Comparison of ENCODE assay signal across 14 mouse cellular contexts in genomic region chr8:79173606-79174005, GRCm38 (mm10).
DNase-seq lines count a peak whose midpoint lies in the region; ATAC-seq and TF ChIP-seq lines count a peak whose summit lies in the region.
"Had no signal": no experiment of that assay in that cellular context is flagged by ENCODE, and none has a peak within 500 bp of the region (broad histone marks: within the 10 kb centered on the region; RNA-seq: fewer than 3 reads in every experiment).

No protein-coding gene starts in this region.

- no peak overlapping the region for H3K27ac ChIP-seq in forebrain, embryonic 13.5 days
- no peak overlapping the region for H3K27ac ChIP-seq in forebrain, embryonic 12.5 days
- no peak overlapping the region for H3K27ac ChIP-seq in lung, embryonic 14.5 days (ENCODE audit: low read depth)
- H3K27ac ChIP-seq in hindbrain, embryonic 12.5 days, result no peak overlapping the region
- no peak overlapping the region for H3K27ac ChIP-seq in midbrain, embryonic 16.5 days (ENCODE audit: low read length)
- H3K27ac ChIP-seq: limb, embryonic 10.5 days; liver, embryonic 14.5 days had no signal

- 83% methylated on average over 4 of the region's 4 CpGs for WGBS in forebrain, embryonic 13.5 days
- 72% methylated on average over 4 of the region's 4 CpGs for WGBS in forebrain, embryonic 12.5 days
- 50% methylated on average over 4 of the region's 4 CpGs for WGBS in lung, embryonic 14.5 days
- 67% methylated on average over 4 of the region's 4 CpGs for WGBS in hindbrain, embryonic 12.5 days
- 64% methylated on average over 4 of the region's 4 CpGs for WGBS in midbrain, embryonic 16.5 days

- no peak for DNase-seq in lung, embryonic 14.5 days
- no peak for DNase-seq in lung, postnatal 10 days
- no peak for DNase-seq in right cerebral cortex, postnatal 36 days (ENCODE audit: low spot score in 2 of 2)
- DNase-seq: gastrocnemius, postnatal 36 days; kidney, postnatal 14 days; right cerebral cortex, postnatal 14 days; thymus, postnatal 14 days had no signal

- peaks cover 13% of the 10 kb centered on the region for H3K4me1 ChIP-seq in forebrain, embryonic 13.5 days
- peaks cover 15% of the 10 kb centered on the region for H3K4me1 ChIP-seq in forebrain, embryonic 12.5 days
- peaks cover 3% of the 10 kb centered on the region; the same call in 1 of the 2 replicates for H3K4me1 ChIP-seq in lung, embryonic 14.5 days (ENCODE audit: insufficient read depth)
- H3K4me1 ChIP-seq in hindbrain, embryonic 12.5 days, result peaks cover 14% of the 10 kb centered on the region
- H3K4me1 ChIP-seq in midbrain, embryonic 16.5 days (ENCODE audit: control insufficient read depth, insufficient read depth, low read length), result no peaks in the 10 kb centered on the region; the same call in 1 of the 2 replicates

- no peak for TF ChIP-seq CTCF in lung, embryonic 14.5 days (IDR thresholded peaks at IDR 0.05; ENCODE audit: low read depth)

- H3K27me3 ChIP-seq in forebrain, embryonic 13.5 days, result no peaks in the 10 kb centered on the region
- H3K27me3 ChIP-seq in forebrain, embryonic 12.5 days, result no peaks in the 10 kb centered on the region
- no peaks in the 10 kb centered on the region for H3K27me3 ChIP-seq in lung, embryonic 14.5 days (ENCODE audit: insufficient read depth, low read length)
- no peaks in the 10 kb centered on the region for H3K27me3 ChIP-seq in hindbrain, embryonic 12.5 days
- no peaks in the 10 kb centered on the region for H3K27me3 ChIP-seq in midbrain, embryonic 16.5 days (ENCODE audit: control insufficient read depth, insufficient read depth, low read depth, low read length)
- H3K27me3 ChIP-seq: megakaryocyte, embryonic 14.5 days had no signal

- no peak overlapping the region for H3K4me2 ChIP-seq in forebrain, embryonic 13.5 days
- H3K4me2 ChIP-seq in forebrain, embryonic 12.5 days, result no peak overlapping the region
- H3K4me2 ChIP-seq in lung, embryonic 14.5 days, result no peak overlapping the region
- no peak overlapping the region for H3K4me2 ChIP-seq in hindbrain, embryonic 12.5 days (replicated peaks)
- H3K4me2 ChIP-seq in midbrain, embryonic 16.5 days (ENCODE audit: low read length), result no peak overlapping the region

- no peak overlapping the region for H3K9ac ChIP-seq in forebrain, embryonic 13.5 days
- H3K9ac ChIP-seq in forebrain, embryonic 12.5 days, result no peak overlapping the region
- no peak overlapping the region for H3K9ac ChIP-seq in lung, embryonic 14.5 days
- no peak overlapping the region for H3K9ac ChIP-seq in hindbrain, embryonic 12.5 days
- no peak overlapping the region for H3K9ac ChIP-seq in midbrain, embryonic 16.5 days (ENCODE audit: low read depth, low read length)
- H3K9ac ChIP-seq: liver, embryonic 14.5 days had no signal

- no peaks in the 10 kb centered on the region for H3K9me3 ChIP-seq in forebrain, embryonic 13.5 days (replicated peaks)
- H3K9me3 ChIP-seq in forebrain, embryonic 12.5 days, result no peaks in the 10 kb centered on the region
- no peaks in the 10 kb centered on the region for H3K9me3 ChIP-seq in lung, embryonic 14.5 days (ENCODE audit: low read depth, low read length)
- H3K9me3 ChIP-seq in hindbrain, embryonic 12.5 days (replicated peaks), result no peaks in the 10 kb centered on the region
- no peaks in the 10 kb centered on the region for H3K9me3 ChIP-seq in midbrain, embryonic 16.5 days (replicated peaks; ENCODE audit: control insufficient read depth, low read length, poor library complexity, severe bottlenecking)
- H3K9me3 ChIP-seq: limb, embryonic 10.5 days; megakaryocyte, embryonic 14.5 days had no signal

- peaks cover 15% of the 10 kb centered on the region for H3K36me3 ChIP-seq in forebrain, embryonic 13.5 days (ENCODE audit: poor library complexity, severe bottlenecking)
- peaks cover 15% of the 10 kb centered on the region for H3K36me3 ChIP-seq in forebrain, embryonic 12.5 days (replicated peaks)
- H3K36me3 ChIP-seq in lung, embryonic 14.5 days (ENCODE audit: insufficient read depth), result peaks cover 11% of the 10 kb centered on the region; the same call in 1 of the 2 replicates
- H3K36me3 ChIP-seq in hindbrain, embryonic 12.5 days, result peaks cover 15% of the 10 kb centered on the region
- 0 out of 2 replicates have a peak, but pooled peaks cover 5% of the 10 kb centered on the region for H3K36me3 ChIP-seq in midbrain, embryonic 16.5 days (ENCODE audit: control insufficient read depth, insufficient read depth, low read length)

- peak; percentile 50 for ATAC-seq in forebrain, embryonic 13.5 days
- no peak; the same call in 1 of the 2 replicates for ATAC-seq in forebrain, embryonic 12.5 days (ENCODE audit: low FRiP score)
- ATAC-seq in lung, embryonic 14.5 days (ENCODE audit: insufficient read depth), result 0 out of 2 replicates have a peak, but pooled peaks have one; percentile 38
- peak; percentile 55; the same call in 1 of the 2 replicates for ATAC-seq in hindbrain, embryonic 12.5 days (ENCODE audit: low FRiP score)
- ATAC-seq in midbrain, embryonic 16.5 days, result peak; percentile 46; the same call in 1 of the 2 replicates

- no peak overlapping the region for H3K4me3 ChIP-seq in forebrain, embryonic 13.5 days
- H3K4me3 ChIP-seq in forebrain, embryonic 12.5 days (replicated peaks), result no peak overlapping the region
- no peak overlapping the region for H3K4me3 ChIP-seq in lung, embryonic 14.5 days (ENCODE audit: low read depth, low read length)
- no peak overlapping the region for H3K4me3 ChIP-seq in hindbrain, embryonic 12.5 days
- no peak overlapping the region for H3K4me3 ChIP-seq in midbrain, embryonic 16.5 days (ENCODE audit: low read depth, low read length)
- H3K4me3 ChIP-seq: limb, embryonic 10.5 days; megakaryocyte, embryonic 14.5 days had no signal
